Mouse (Mus musculus): ENCODE measurements around the gene Pla2g4b.

- TF ChIP-seq CTCF (IDR thresholded peaks at IDR 0.05) (no peak), EP300 (IDR thresholded peaks at IDR 0.05) (no peak)
Observed at GRCm38 (mm10) chr2:120058818-120059217, 25.6 kb downstream of the Pla2g4b start.
